Mouse (Mus musculus) ES-Bruce4 (cell line): ENCODE results near the gene Gdpd5. TPM values are rescaled to one million over a fixed set of nuclear protein-coding genes. Genes with fewer than 3 reads are reported as not detected.

Experiments
- H3K27ac ChIP-seq: 2 replicates; pipeline ENCODE4 v1.5.1; 2012; ENCODE audit warnings: low read length, inconsistent platforms; ENCODE audit not compliant: insufficient read depth
- H3K27me3 ChIP-seq: 2 replicates; pipeline ENCODE4 v1.6.1; 2012; ENCODE audit warnings: mild to moderate bottlenecking, low read length, inconsistent platforms; ENCODE audit not compliant: control insufficient read depth, poor library complexity, insufficient read depth, severe bottlenecking
- H3K36me3 ChIP-seq: 2 replicates; pipeline ENCODE4 v1.6.1; 2012; ENCODE audit warnings: inconsistent platforms, mild to moderate bottlenecking, low read length, moderate library complexity; ENCODE audit not compliant: control insufficient read depth, poor library complexity, insufficient read depth, severe bottlenecking
- H3K4me1 ChIP-seq: one replicate; pipeline ENCODE4 v1.8.1; 2011; ENCODE audit warnings: low read length; ENCODE audit not compliant: control insufficient read depth, insufficient read depth
- H3K4me3 ChIP-seq: 2 replicates; pipeline ENCODE4 v1.5.1; 2011; ENCODE audit warnings: low read depth, mild to moderate bottlenecking, low read length
- H3K9ac ChIP-seq: 2 replicates; pipeline ENCODE4 v1.6.1; 2012; ENCODE audit warnings: low read depth, mild to moderate bottlenecking, inconsistent platforms; ENCODE audit not compliant: poor library complexity, severe bottlenecking
- H3K9me3 ChIP-seq: replicated peaks from 2 replicates; pipeline ENCODE4 v1.6.1; 2012; ENCODE audit warnings: mild to moderate bottlenecking, low read length, inconsistent platforms; ENCODE audit not compliant: control insufficient read depth, poor library complexity, insufficient read depth, severe bottlenecking
- CTCF ChIP-seq: IDR thresholded peaks from one replicate; pipeline ENCODE4 v1.8.1; 2011; ENCODE audit warnings: low read depth, low read length
- EP300 ChIP-seq: IDR thresholded peaks from 2 replicates; pipeline ENCODE4 v1.6.1; 2011; ENCODE audit warnings: low read depth, low read length; ENCODE audit not compliant: insufficient read depth
- POLR2A ChIP-seq: IDR thresholded peaks from one replicate; pipeline ENCODE4 v1.8.1; 2011; ENCODE audit warnings: low read length; ENCODE audit not compliant: insufficient read depth
- polyA plus RNA-seq: library from polyadenylated mRNA; stranded (reverse); fragments of >200 nt; gene quantifications from 2 replicates; pipeline ENCODE4 v1.2.4, GENCODE M21; 2011; ENCODE audit warnings: low read depth; ENCODE audit not compliant: missing spikeins, insufficient read depth, insufficient read length

Gdpd5 gene
- polyA plus RNA-seq, 1 experiment, result 5.9 TPM

- Histone ChIP-seq H3K4me1 (peaks cover 9% of the 10 kb centered on the region), H3K27ac (no peak overlapping the region), H3K9me3 (no peaks in the 10 kb centered on the region), H3K4me3 (no peak overlapping the region), H3K27me3 (no peaks in the 10 kb centered on the region), H3K36me3 (no peaks in the 10 kb centered on the region), H3K9ac (no peak overlapping the region)
- no peak for TF ChIP-seq EP300
- no peak for TF ChIP-seq POLR2A
- TF ChIP-seq CTCF, result no peak
Measured at GRCm38 (mm10) chr7:99409441-99410222, 28.4 kb downstream of the Gdpd5 start.

DNA sequence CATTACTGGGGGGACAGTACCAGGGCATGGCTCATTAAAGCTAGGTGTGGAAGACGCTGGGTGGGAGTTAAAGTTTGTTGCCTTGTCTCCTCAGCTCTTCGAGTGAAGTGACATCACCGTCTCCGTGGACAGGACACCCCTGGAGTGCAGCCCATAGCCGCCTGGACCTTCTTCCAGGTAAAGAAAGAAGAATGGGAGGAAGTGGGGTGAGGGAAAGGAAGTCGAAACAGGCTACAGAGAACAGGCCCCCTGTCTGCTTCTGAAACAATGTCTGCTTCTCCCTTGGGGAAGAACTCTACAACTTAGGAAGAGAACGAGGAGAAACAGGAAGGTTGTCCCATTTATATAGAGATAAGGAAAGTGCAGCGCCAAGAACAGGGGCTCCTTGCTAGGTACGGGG is 29.1 kb downstream of the Gdpd5 start:
- Histone ChIP-seq H3K4me1 (peaks cover 6% of the 10 kb centered on the region), H3K4me3 (no peak overlapping the region), H3K27ac (no peak overlapping the region), H3K9me3 (no peaks in the 10 kb centered on the region), H3K9ac (no peak overlapping the region), H3K27me3 (no peaks in the 10 kb centered on the region), H3K36me3 (no peaks in the 10 kb centered on the region)
- TF ChIP-seq POLR2A, result no peak
- TF ChIP-seq CTCF, result no peak
- no peak for TF ChIP-seq EP300

DNA sequence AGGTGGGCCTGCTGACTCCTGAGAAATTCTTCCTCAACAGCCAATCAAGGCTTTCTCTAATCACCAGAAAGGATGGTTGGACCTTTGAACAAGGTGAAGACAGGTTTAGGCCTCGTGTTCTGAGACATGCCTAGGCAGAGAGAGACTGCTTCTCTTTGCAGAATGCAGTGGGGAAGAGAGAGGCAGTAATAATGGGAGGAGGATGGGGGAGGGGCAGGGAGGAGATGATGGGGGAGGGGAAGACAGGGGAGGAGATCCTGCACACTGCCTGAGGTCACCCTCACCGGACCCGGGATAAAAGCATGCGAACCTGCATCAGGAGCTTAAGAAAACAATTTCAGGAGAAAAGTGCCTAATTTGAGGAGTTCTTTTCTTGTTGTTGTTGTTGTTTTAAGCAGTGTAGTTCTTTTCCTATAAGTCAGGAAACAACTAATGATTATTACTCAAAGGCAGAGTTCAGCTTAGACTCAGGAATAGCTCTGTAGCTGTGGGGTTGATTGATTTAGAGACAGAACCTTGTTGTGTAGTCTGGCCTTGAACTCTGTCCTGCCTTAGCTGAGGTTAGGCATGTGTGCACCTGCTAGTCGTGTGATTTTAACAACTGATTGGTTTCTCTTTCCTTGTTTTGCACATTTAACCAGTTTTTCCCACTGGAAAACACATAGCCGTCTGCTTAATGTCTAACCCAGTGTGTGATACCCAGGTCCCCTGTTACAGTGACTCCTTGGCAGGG is 30.0 kb downstream of the Gdpd5 start:
- TF ChIP-seq POLR2A (no peak), EP300 (peak; percentile 82), CTCF (no peak)
- no peaks in the 10 kb centered on the region for H3K9me3 ChIP-seq
- peak overlapping the region; percentile 51; the same call in 1 of the 2 replicates for H3K27ac ChIP-seq
- no peak overlapping the region for H3K4me3 ChIP-seq
- peak overlapping the region; percentile 38; the same call in 1 of the 2 replicates for H3K9ac ChIP-seq
- no peaks in the 10 kb centered on the region for H3K36me3 ChIP-seq
- H3K27me3 ChIP-seq, result no peaks in the 10 kb centered on the region
- H3K4me1 ChIP-seq, result peaks cover 4% of the 10 kb centered on the region

DNA sequence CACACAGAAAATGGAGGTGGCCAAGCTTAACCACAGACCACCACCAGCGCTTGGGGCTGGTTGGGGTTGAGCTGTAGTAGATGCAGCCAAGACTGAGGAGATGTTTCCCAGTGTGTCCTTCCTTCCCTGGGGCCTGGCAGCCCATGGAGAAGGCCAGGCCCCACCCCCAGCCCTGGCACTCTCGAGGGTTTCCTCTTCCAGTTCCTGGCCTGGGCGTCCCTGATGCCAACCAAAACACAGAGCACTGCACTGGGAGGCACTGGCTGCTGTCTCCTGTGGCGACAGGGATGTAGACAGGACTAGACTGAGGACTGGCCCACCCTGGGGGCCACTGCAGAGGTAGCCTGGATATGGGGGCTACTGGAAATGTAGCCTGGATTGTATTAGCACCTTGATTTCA is 33.8 kb downstream of the Gdpd5 start:
- Histone ChIP-seq H3K4me1 (peaks cover 2% of the 10 kb centered on the region), H3K9me3 (no peaks in the 10 kb centered on the region), H3K4me3 (no peak overlapping the region), H3K9ac (no peak overlapping the region), H3K27me3 (no peaks in the 10 kb centered on the region), H3K27ac (no peak overlapping the region), H3K36me3 (no peaks in the 10 kb centered on the region)
- no peak for TF ChIP-seq POLR2A
- TF ChIP-seq EP300, result no peak
- TF ChIP-seq CTCF, result no peak

DNA sequence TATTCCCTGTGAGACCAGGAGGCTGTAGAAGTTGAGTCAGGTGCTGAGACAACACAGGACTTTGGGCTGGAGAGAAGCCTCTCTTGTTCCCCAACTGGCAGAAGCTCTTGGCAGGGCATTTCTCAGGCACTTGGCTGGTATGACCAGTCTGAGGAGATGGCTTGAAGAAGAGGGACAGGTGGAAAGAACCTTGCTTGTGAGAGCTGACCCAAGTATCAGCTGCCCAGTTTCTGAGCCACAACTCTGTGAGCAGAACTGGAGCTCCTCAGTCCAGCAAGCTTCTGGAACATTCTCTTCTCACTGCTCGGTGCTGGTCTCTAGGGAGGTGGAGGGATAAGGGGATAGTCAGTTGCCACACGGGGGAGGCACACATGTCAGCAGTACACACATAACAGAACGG is 38.1 kb downstream of the Gdpd5 start:
- Histone ChIP-seq H3K9me3 (no peaks in the 10 kb centered on the region), H3K36me3 (no peaks in the 10 kb centered on the region), H3K27ac (no peak overlapping the region), H3K9ac (no peak overlapping the region), H3K4me3 (no peak overlapping the region), H3K4me1 (no peaks in the 10 kb centered on the region), H3K27me3 (no peaks in the 10 kb centered on the region)
- no peak for TF ChIP-seq CTCF
- TF ChIP-seq EP300, result no peak
- no peak for TF ChIP-seq POLR2A

DNA sequence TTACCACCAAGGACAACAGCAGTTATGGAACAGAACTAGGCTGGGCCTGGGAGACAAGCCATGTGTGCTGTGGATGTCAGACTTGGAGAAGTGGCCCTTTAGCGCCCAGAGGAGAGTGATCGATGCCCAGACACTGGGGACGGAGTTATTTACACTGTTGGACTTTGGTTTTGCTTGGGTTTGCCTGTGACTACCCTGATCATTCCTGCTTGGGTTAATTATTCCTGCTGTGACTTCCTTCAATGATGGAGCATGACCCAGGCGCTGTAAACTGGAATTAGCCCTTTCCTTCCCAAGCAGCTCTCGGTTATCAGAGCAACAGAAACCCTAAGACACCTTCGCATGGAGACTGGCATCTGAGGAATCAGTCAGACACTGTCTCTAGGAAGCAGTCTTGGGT is 39.8 kb downstream of the Gdpd5 start:
- H3K4me1 ChIP-seq, result no peaks in the 10 kb centered on the region
- no peaks in the 10 kb centered on the region for H3K36me3 ChIP-seq
- H3K4me3 ChIP-seq, result no peak overlapping the region
- no peak overlapping the region for H3K9ac ChIP-seq
- H3K27ac ChIP-seq, result no peak overlapping the region
- no peaks in the 10 kb centered on the region for H3K9me3 ChIP-seq
- no peak for TF ChIP-seq EP300
- H3K27me3 ChIP-seq, result no peaks in the 10 kb centered on the region
